Mouse (Mus musculus) neutrophil, adult 5-6 weeks (primary cell): Measurements from ENCODE around the gene Spef1. TPM values are rescaled to one million over a fixed set of nuclear protein-coding genes. Genes with fewer than 3 reads are reported as not detected.
A peak's percentile ranks its signal among the peaks of the same experiment; 100 is the strongest.
"Not testable (repeated sequence)": the region's sequence is repeated elsewhere in the genome, so short reads cannot be mapped to it uniquely, and the experiment has no call there.

Experiments
- ATAC-seq: fragments of 151-379, 151-347 bp; 2 replicates; pipeline ENCODE4 v1.8.0; 2017; ENCODE audit warnings: mild to moderate bottlenecking, moderate TSS enrichment; ENCODE audit not compliant: insufficient number of reproducible peaks, poor library complexity, low FRiP score, severe bottlenecking; ENCODE audit errors: extremely low read depth
- total RNA-seq: library from RNA; stranded (forward); fragments of 200-1000 nt; gene quantifications from 2 replicates; pipeline ENCODE4 v1.2.3, GENCODE M21; 2017

Gene Spef1
- total RNA-seq, result 2.0 and 2.2 TPM in 2 replicates

DNA sequence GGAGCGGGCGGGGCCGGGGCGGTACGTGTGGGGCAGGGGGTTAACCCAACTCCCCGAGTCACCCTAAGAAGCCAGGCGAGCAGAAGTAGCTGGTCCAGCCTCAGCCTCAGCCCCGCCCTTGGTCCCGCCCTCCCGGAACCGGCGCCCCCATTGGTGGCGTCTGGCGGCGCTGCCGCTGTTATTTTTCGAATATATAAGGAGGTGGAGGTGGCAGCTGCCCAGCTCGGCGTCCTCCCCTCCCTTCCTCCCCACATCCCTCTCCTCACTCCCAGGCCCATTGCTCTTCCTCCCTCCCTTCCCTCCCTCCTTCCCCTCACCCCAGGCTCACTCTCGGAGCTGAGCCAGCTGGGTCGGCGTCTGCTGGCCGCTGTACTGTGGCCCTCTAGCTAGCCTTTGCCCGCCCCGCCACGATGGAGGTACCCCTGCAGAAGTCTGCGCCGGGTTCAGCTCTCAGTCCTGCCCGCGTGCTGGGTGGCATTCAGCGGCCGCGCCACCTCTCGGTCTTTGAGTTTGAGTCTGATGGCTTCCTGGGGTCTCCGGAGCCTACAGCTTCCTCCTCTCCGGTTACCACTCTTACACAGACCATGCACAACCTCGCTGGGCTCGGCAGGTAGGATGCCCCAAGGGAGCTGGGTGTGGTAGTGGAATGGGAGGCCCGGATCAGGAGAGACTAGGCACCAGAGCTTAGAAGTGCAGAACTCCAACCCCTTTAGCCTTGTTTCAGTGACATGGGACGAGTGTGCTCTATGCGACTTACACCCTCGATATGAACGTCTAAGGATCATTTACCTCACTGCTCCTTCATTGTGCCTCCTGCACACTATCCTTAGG is at the start of gene Spef1, which contains the start of gene Cdc25b:
Gene Spef1, minus strand, starts transcription at position 512 of the 831 bp plus-strand sequence.
Gene Cdc25b, plus strand, starts transcription at position 179 of the 831 bp plus-strand sequence.
- ATAC-seq, result peak; percentile 69

DNA sequence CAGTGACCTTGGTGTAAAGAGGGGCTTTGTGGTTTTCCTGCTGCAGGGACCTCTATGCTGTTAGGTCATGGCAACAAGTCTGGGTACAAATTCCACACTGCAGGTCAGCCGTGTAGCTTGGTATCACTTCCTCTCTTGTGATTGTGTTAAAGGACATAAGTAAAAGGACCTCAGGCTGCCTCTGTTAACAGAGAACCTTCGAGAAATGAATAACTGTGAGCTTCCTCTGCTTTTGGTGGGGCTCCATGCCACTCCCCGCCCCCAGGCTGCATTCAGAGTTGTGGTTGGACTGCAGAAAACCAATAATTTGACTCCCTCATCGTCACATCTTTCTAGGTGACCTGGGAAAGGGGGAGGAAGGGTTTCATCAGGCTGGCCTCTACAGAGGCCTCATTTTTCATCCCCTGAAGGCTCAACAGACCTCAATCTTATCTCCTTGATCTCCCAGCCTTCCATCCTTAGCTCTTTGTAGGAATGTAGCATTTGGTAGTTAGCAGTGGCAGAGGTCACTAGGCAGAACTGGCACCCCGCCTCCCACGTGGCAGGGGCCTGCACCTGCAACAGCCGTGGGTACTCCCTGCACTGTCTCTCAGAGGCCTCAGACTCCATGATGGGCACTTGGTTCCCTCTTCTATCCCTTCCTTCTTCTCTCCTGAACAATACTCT is 48.0 kb upstream of the Spef1 start:
- ATAC-seq, result peak; percentile 23; the same call in 1 of the 2 replicates

DNA sequence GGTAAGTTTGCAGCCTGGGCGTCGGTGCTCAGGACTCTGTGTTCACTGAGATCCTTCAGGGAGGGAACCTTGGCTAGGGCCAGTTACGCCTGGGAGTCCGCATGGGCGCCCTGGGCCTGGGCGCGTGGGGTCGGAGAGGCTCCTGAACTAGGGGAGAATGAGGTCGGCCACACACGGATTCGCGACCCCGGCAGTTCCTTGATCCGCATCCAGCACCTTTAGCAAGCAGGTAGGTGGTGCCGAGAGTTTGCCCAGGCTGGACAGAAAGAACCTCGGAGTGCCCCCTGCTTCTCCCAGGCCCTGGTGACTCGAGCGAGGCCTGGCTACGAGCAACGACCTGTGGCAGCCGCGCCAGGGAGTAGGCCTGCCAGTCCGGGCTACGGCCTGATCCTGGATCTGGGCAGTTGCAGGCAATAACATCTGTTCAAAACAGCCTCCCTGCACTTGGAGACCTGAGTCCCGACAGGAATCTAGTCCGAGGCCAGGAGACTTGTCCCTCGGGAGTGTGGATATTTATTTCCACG is 47.1 kb upstream of the Spef1 start:
- no peak for ATAC-seq

DNA sequence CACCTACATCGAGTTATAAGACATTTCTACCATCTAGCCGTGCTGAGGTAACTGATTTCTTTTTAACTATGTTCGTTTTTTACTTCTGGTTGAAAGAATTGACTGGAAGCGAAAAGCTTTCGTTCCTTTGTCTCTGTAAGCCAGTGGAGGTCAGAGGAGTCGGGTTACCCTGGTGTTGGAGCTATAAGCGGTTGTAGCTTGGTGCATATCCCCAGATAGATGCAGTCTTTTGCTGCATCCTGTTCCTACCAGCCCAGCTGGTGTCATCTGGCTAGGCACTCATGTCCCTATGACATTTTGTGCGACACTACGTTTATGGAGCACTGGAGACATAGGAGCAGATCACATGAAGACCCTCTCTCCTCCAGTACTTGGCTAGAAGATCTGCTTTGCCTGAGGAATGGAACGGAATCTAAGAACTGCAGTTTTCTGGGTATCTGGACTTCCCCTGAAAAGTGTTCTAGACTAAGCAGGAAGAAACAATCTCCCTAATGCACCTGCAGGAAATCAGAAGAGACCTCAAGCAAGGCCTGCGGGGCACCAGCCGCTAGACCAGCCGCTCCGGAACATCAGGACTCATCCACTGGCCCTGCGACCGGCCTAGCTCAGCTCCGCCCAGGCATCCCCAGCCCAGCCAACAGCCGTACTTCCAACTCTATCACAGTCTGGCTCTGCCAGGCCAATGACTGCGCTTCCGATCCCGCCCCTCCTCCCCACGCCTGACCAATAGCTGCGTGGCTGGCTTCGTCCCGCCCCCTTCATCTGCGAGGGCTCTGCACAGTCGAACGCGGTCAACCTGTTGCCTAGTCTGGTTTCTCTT is 46.4 kb upstream of the Spef1 start, which contains the start of gene Mavs:
Gene Mavs, plus strand, starts transcription at position 757 of the 820 bp plus-strand sequence.
- ATAC-seq, result peak; percentile 97

DNA sequence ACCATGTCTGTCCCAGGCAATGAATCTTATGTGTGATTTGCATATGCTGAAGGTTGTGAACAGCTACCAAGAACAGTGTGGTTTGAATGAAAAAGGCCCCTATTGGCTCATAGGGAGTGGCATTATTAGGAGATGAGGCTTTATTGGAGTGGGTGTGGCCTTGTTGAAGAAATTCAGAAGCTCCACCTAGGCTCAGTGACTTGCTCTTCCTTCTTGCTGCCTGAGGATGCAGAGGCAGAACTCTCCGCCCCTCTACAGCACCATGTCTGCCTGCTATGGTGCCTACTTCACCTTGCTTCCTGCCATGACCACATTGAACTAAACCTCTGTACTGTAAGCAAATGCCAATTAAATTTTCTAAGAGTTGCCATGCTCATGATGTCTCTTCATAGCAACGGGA is 45.5 kb upstream of the Spef1 start:
- peak; percentile 21; the same call in 1 of the 2 replicates for ATAC-seq

DNA sequence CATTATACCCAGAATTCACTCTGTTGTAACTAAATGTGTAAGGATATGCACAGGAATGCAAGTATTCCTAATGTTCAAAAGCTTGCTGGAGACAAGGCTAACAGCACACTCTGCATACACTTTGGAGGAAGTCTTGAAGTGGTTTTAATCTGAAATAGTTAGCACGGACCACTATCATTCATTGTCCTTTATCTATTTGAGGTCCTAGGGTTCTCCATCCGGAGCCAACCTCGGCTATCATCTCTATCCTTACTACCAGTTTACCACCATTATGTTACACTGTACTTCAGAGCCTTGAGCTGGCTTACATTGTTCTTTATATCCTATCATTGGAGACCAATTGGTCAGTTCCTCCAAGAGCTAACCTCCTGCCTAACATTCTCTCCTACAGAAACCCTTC is 40.2 kb upstream of the Spef1 start:
- ATAC-seq, result no peak

DNA sequence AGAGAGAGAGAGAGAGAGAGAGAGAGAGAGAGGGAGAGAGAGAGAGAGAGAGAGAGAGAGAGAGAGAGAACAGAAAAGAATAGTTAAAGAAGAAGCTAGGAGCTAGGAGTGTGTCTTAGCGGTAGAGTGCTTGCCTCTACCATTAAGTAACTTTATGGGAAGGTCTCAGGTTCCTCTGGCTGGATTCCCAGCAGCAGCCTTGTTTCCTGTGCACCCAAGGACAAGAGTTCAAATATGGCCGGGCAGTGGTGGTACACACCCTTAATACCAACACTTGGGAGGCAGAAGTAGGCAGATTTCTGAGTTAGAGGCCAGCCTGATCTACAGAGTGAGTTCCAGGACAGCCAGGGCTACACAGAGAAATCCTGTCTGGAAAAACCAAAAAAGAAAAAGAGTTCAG is 39.6 kb upstream of the Spef1 start:
- ATAC-seq, result not testable (repeated sequence)

DNA sequence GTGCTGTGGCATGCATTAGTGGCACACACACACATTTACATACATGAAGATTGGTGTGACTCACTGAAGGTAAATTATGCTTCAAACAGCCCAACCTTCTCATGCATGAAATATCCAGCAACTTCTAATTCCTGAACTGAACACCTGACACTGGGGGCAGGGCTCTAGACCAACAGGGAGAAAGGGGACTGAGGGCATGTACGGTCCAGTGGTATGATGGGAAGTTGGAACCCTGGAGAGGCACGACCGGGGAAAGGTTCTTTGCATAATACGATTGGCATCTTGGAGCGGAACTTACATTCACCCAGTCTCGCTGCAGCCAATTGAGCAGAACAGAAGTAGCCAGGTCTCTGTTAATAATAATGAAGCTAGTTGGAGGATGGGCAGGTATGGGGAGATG is 38.1 kb upstream of the Spef1 start:
- no peak for ATAC-seq

DNA sequence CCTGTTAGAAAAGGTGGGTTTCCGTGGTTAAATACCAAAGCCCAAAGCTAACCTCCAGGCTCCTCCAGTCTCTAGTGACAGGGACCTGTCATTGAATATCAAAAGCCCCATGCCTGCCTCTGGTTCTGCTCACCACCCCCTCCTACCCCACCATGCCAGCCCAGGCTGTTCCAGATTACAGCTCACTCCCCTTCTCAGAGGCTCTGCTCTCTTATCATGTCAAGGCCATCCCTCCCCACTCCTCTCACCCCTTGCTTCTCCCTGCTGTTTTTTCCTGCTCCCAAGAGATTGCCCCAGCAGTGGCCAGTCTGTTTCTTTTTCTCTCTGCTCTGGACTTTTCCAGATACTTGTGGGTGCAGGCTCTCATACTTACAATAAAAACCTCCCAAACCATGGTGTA is 36.5 kb upstream of the Spef1 start:
- no peak for ATAC-seq

DNA sequence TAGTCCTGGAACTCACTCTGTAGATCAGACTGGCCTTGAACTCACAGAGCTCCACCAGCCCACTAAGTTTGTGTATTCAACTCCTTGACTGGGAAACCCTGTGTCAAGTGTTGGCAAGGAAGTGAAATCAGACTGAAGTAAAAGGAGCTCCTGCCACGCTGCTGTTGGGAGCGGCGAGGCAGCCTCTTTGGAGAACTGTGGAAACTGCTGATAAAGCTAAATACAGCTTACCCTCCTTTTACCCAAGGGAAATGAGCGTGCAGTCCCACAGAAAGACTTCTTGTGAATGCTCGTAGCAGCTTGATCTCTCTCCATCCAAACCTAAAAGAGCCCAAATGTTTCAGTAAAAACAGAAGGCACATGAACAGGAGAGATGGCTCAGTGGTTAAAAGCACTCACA is 35.5 kb upstream of the Spef1 start:
- no peak for ATAC-seq

DNA sequence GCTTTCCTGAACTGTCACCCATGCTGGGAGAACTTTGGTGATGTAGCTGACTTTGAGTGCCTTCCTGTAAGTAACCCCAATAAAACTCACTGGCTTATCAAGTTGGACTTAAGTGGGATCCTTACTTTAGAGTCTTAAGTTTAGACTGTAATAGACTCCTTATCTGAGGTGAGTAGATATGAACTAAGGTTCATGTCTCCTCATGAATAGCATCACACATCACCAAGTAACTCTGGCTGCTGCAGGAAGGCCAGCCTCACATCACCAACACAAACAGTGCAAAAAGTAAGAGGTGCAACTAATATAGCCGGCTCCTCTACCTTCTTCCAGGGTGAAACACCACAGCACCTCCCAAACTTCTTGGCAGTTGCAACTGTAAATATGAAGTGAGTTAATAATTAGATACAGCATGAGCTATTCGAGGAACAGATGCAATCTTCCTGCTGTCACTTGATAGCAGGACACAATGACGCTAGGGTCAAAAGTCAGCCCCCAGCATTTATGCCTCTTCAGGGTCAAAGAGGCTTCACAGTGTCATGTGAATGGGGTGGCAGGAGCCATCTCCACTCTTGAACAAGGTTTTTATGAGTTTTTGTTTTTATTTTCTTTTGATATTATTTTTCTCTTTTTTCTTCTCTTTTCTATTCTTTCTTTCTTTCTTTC is 34.9 kb upstream of the Spef1 start:
- no peak for ATAC-seq

DNA sequence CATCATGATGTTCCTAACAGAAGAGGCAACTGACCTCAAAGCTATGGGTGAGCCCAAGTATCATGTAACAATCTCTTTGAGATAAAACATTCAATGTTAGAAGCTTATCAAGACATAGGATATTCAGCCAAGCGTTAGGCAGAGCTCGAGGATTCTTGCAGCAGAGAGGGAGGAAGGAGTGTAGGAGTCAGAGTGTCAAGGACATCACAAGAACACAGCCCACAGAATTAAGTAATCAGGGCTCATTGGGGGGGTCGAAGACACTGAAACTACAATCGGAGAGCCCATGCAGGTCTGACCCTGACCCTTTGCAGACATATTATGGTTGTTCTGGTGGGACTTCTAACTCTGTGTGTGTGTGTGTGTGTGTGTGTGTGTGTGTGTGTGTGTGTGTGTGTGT is 32.9 kb upstream of the Spef1 start:
- no peak for ATAC-seq

DNA sequence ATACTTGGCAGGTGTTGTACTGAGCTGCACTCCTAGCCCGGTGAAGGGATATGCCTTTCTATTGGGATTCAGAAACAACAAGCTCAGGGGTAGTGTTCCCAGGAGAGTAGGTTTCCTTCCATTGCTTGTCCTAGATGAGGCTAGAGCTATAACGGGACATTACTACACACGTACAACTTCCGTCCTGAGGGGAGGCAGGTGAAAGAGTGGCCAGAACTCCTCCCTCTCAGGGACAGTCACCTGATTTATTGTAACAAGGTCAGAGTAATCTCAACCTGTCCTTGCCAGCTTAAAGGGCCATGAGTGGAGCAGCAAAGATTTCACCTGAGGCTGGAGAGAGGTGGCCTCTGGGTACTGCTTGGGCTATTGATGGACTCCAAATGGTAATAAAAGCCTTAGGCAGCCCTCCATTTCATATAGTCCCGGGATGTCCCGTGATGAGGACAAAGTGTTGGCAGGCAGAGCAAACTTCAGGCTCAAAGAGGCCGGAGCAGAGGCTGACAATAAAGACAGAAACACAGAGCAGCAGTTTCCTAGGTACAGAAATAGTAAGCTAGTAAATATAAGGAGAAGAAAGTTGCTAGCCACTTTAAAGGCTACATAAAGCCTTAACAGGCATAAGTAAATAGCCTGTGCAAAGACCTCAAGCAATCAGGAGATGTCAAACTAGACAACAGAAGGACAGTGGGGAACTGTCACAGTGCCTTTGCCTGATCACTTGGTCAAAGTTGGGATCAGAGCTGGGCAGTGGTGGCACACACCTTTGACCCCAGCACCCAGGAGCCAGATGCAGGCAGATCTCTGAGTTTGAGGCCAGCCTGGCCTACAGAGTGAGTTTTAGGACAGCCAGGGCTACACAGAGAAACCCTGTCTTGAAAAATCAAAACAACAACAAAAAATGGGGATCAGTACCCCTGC is 29.1 kb upstream of the Spef1 start:
- no peak for ATAC-seq

DNA sequence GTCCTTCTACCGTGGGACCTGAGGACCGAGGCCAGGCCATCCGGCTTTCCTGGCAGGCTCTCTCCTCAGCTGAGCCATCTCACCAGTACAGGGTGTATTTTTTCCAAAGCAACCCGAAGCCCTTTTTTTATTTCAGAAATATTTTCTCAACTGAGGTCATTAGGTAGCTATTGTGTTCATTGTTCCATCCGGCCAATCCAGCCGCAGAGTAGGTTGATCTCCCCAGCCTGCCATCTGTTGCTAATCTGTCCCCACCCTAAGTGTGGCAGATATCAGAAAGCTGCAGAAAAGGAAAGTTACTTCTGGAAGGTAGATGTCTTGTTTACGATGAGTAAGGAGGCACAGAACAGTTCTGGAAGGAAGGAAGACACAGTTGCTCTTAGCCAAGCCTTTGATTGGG is 26.7 kb upstream of the Spef1 start:
- no peak for ATAC-seq

DNA sequence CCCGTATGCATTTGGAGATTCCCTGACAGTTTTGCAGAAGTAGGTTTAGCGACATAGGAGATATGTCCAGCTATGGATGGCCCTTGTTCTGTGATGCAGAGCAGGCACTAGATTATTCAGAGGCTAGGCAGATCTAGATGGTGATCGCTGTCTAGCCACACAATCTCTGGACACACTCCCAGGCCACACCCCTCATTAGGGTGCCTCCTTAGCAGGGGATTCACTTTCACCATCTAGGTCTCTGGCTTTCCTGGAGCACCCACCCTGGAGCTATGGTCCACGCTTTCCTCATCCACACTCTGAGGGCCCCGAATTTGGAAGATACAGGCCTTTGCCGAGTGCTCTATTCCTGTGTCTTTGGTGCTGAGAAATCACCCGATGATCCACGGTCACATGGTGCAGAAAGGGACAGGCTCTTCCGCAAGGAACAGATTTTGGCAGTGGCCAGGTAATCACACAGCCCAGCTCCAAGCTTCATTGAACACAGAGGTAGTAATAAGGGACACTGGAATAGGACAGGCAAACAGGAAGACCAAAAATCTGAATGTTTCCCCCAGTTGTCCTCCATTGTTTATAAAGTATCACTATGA is 24.0 kb upstream of the Spef1 start:
- ATAC-seq, result no peak

DNA sequence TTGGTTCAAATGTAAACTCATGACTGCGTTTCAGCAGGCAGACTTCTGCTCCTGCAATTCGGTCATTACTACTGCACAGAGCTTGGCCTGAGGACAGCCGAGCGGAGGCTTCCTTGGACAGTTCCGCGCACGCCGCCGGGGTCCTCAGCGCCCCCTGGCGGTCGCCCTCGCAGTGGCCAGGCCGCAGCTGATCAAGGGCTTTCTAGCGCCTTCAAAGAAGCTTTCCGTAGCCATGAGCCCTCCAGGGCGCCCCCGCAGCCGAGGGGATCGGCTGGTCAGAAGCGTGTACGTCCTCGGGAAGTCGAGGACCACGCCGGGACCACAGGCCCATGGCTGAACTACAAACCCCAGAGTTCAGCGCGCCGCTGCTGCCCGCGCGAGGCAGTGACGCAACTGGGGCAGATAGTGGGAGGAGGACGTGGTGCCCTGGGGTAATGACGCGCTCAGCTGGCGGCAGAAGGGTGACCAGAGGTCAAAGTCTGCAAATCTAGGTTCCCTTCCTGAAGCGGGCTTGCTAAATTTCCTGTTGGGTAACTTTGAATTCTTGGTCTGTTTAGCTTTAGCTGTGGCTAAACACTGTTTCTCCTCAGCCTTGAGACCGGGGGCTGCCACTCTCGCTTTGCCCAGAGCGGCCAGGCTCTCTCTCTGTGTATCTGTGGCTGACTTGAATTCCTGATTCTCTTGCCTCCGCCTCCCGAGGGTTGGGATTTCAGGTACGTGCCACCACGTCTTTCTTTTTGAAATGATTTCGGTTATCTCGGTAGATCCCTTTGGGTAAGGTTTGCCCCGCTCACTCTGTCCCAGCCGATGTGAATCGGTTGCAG is 23.1 kb upstream of the Spef1 start:
- ATAC-seq, result peak; percentile 96
